Mouse (Mus musculus) bone marrow macrophage, adult 2 months (primary cell): ENCODE data around the gene Ltb4r2.

Experiments
- CTCF ChIP-seq: IDR thresholded peaks from 2 replicates; pipeline ENCODE4 v1.5.1; 2012; ENCODE audit warnings: low read depth, mild to moderate bottlenecking, low read length, moderate library complexity
- POLR2A ChIP-seq: IDR thresholded peaks from 2 replicates; pipeline ENCODE4 v1.6.1; 2012; ENCODE audit warnings: mild to moderate bottlenecking, low read depth, low read length, borderline replicate concordance

DNA sequence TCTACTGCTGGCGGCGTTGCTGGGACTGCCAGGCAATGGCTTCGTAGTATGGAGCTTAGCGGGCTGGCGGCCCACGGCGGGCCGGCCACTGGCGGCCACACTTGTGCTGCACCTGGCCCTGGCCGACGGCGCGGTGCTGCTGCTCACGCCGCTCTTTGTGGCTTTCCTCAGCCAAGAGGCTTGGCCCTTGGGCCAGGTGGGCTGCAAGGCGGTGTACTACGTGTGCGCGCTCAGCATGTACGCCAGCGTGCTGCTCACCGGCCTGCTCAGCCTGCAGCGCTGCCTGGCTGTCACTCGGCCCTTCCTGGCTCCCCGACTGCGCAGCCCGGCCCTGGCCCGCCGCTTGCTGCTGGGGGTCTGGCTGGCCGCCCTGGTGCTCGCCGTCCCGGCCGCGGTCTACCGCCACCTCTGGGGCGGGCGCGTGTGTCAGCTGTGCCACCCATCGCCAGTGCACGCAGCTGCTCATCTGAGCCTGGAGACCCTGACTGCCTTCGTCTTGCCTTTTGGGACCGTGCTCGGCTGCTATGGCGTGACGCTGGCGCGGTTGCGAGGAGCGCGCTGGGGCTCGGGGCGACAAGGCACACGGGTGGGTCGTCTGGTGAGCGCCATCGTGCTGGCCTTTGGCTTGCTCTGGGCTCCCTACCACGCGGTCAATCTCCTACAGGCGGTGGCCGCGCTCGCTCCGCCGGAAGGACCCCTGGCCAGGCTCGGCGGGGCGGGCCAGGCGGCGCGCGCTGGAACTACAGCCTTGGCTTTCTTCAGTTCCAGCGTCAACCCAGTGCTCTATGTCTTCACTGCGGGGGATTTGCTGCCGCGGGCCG is 983 bp downstream of the Ltb4r2 start:
- TF ChIP-seq POLR2A (no peak), CTCF (no peak)
